In the genomic region with DNA sequence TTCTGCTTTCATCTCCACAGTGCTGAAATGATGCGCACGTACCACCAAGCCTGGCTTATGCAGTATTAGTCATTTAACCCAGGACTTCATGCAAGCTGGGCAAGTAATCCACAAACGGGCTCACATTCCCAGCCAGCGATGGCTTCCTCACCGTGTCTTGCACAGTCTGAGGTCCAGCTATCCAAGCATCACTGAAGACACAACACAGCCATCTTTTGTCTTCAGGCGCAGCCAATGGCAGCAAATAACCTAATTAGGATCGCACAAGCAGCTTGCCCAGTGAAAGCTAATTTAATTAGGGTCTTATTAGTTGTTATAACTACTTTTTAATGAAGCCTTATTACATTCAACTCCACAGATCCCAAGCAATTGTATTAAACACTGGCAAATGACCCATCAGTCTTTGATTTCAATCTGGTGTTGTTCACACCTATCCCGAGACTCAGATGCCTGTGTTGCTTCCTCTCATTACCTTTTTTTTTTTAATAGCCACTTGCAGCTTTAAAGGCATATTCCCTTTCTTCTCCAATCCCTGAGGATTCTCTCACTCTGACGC, we compare ENCODE assay signal across 19 mouse cellular contexts.
A peak's percentile ranks its signal among the peaks of the same experiment; 100 is the strongest.
DNase-seq lines count a peak whose midpoint lies in the region; ATAC-seq and TF ChIP-seq lines count a peak whose summit lies in the region.
"Had no signal": no experiment of that assay in that cellular context is flagged by ENCODE, and none has a peak within 500 bp of the region (broad histone marks: within the 10 kb centered on the region; RNA-seq: fewer than 3 reads in every experiment).

No protein-coding gene starts in this region.

- DNase-seq in hindbrain, embryonic 14.5 days (ENCODE audit: low spot score): no peak
- DNase-seq in hindbrain, postnatal 0 days (ENCODE audit: low spot score): no peak
- DNase-seq in layer of hippocampus, adult 18-20 months (ENCODE audit: low spot score in 2 of 2): no peak
- no peak for DNase-seq in spleen, postnatal 14 days (ENCODE audit: low spot score in 2 of 2)
- no peak for DNase-seq in frontal cortex, adult 2 months (ENCODE audit: extremely low spot score in 1 of 2, low spot score in 1 of 2)
- DNase-seq: adrenal gland, adult 8-10 months; adrenal gland, postnatal 36 days; cerebellum, adult 11-12 months; cerebellum, adult 9-10 months; cerebellum, postnatal 25 days; gastrocnemius, postnatal 14 days; kidney, adult 8-10 months had no signal

- H3K36me3 ChIP-seq in hindbrain, embryonic 14.5 days (replicated peaks; ENCODE audit: control insufficient read depth, insufficient read depth): no peaks in the 10 kb centered on the region
- no peaks in the 10 kb centered on the region for H3K36me3 ChIP-seq in hindbrain, postnatal 0 days (ENCODE audit: insufficient read depth, low read length)
- no peaks in the 10 kb centered on the region for H3K36me3 ChIP-seq in forebrain, embryonic 12.5 days (replicated peaks)
- H3K36me3 ChIP-seq in forebrain, embryonic 16.5 days (ENCODE audit: control insufficient read depth, insufficient read depth): no peaks in the 10 kb centered on the region
- H3K36me3 ChIP-seq: embryonic facial prominence, embryonic 12.5 days; heart, embryonic 12.5 days; hindbrain, embryonic 10.5 days had no signal

- no peaks in the 10 kb centered on the region for H3K4me1 ChIP-seq in hindbrain, embryonic 14.5 days (replicated peaks; ENCODE audit: control insufficient read depth, insufficient read depth, low read length)
- no peaks in the 10 kb centered on the region for H3K4me1 ChIP-seq in hindbrain, postnatal 0 days (ENCODE audit: insufficient read depth, low read length)
- peaks cover 7% of the 10 kb centered on the region; the same call in 1 of the 2 replicates for H3K4me1 ChIP-seq in forebrain, embryonic 12.5 days
- H3K4me1 ChIP-seq in forebrain, embryonic 16.5 days (replicated peaks; ENCODE audit: control insufficient read depth, insufficient read depth, low read length): no peaks in the 10 kb centered on the region
- H3K4me1 ChIP-seq: embryonic facial prominence, embryonic 12.5 days had no signal

- H3K4me2 ChIP-seq in hindbrain, embryonic 14.5 days (replicated peaks): no peak overlapping the region
- H3K4me2 ChIP-seq in hindbrain, postnatal 0 days (ENCODE audit: low read depth, low read length): no peak overlapping the region
- no peak overlapping the region for H3K4me2 ChIP-seq in forebrain, embryonic 12.5 days
- no peak overlapping the region for H3K4me2 ChIP-seq in forebrain, embryonic 16.5 days (ENCODE audit: low read length)
- H3K4me2 ChIP-seq: embryonic facial prominence, embryonic 12.5 days; heart, embryonic 12.5 days had no signal

- no peak for TF ChIP-seq CTCF in hindbrain, postnatal 0 days (IDR thresholded peaks at IDR 0.05; ENCODE audit: low read depth)

- H3K9ac ChIP-seq in hindbrain, embryonic 14.5 days: no peak overlapping the region
- no peak overlapping the region for H3K9ac ChIP-seq in hindbrain, postnatal 0 days (replicated peaks; ENCODE audit: low read length)
- H3K9ac ChIP-seq in forebrain, embryonic 12.5 days: no peak overlapping the region
- H3K9ac ChIP-seq in forebrain, embryonic 16.5 days (replicated peaks; ENCODE audit: low read depth, low read length): no peak overlapping the region
- H3K9ac ChIP-seq: embryonic facial prominence, embryonic 12.5 days; heart, embryonic 12.5 days had no signal

- H3K27ac ChIP-seq in hindbrain, embryonic 14.5 days: no peak overlapping the region
- H3K27ac ChIP-seq in hindbrain, postnatal 0 days: no peak overlapping the region
- H3K27ac ChIP-seq in forebrain, embryonic 12.5 days: no peak overlapping the region
- H3K27ac ChIP-seq in forebrain, embryonic 16.5 days (ENCODE audit: low read length): no peak overlapping the region
- H3K27ac ChIP-seq: embryonic facial prominence, embryonic 12.5 days; hindbrain, embryonic 10.5 days had no signal

- peak; percentile 62; the same call in 1 of the 2 replicates for ATAC-seq in hindbrain, embryonic 14.5 days (ENCODE audit: low FRiP score)
- no peak for ATAC-seq in hindbrain, postnatal 0 days
- ATAC-seq in forebrain, embryonic 12.5 days (ENCODE audit: low FRiP score): peak; percentile 85; the same call in 1 of the 2 replicates
- ATAC-seq in forebrain, embryonic 16.5 days: 0 out of 2 replicates have a peak, but pooled peaks have one; percentile 49
- ATAC-seq: inflammation-experienced regulatory T-cells, adult 6 months; intestine, postnatal 0 days had no signal

- H3K9me3 ChIP-seq in hindbrain, embryonic 14.5 days (ENCODE audit: control insufficient read depth, low read length): no peaks in the 10 kb centered on the region
- H3K9me3 ChIP-seq in hindbrain, postnatal 0 days (ENCODE audit: low read length): no peaks in the 10 kb centered on the region
- H3K9me3 ChIP-seq in forebrain, embryonic 12.5 days: no peaks in the 10 kb centered on the region
- no peaks in the 10 kb centered on the region for H3K9me3 ChIP-seq in forebrain, embryonic 16.5 days (ENCODE audit: control insufficient read depth, low read length)
- H3K9me3 ChIP-seq: embryonic facial prominence, embryonic 12.5 days; heart, embryonic 12.5 days; hindbrain, embryonic 10.5 days had no signal

- no peak overlapping the region for H3K4me3 ChIP-seq in hindbrain, embryonic 14.5 days (replicated peaks; ENCODE audit: low read length)
- no peak overlapping the region for H3K4me3 ChIP-seq in hindbrain, postnatal 0 days (ENCODE audit: low read length)
- no peak overlapping the region for H3K4me3 ChIP-seq in forebrain, embryonic 12.5 days (replicated peaks)
- no peak overlapping the region for H3K4me3 ChIP-seq in forebrain, embryonic 16.5 days (replicated peaks; ENCODE audit: low read length)
- H3K4me3 ChIP-seq: embryonic facial prominence, embryonic 12.5 days; heart, embryonic 12.5 days; hindbrain, embryonic 10.5 days had no signal

- H3K27me3 ChIP-seq in hindbrain, embryonic 14.5 days (ENCODE audit: control insufficient read depth, insufficient read depth, low read length): no peaks in the 10 kb centered on the region
- H3K27me3 ChIP-seq in hindbrain, postnatal 0 days (ENCODE audit: insufficient read depth, low read length): no peaks in the 10 kb centered on the region
- peaks cover 50% of the 10 kb centered on the region for H3K27me3 ChIP-seq in forebrain, embryonic 12.5 days
- peaks cover 16% of the 10 kb centered on the region for H3K27me3 ChIP-seq in forebrain, embryonic 16.5 days (replicated peaks; ENCODE audit: control insufficient read depth, insufficient read depth, low read length)
- H3K27me3 ChIP-seq: embryonic facial prominence, embryonic 12.5 days; heart, embryonic 12.5 days had no signal

- 65% methylated on average over 9 of the region's 9 CpGs for WGBS in hindbrain, embryonic 14.5 days
- 64% methylated on average over 9 of the region's 9 CpGs for WGBS in hindbrain, postnatal 0 days
- 41% methylated on average over 9 of the region's 9 CpGs for WGBS in forebrain, embryonic 12.5 days
- 19% methylated on average over 9 of the region's 9 CpGs for WGBS in forebrain, embryonic 16.5 days
